Mouse (Mus musculus): ENCODE data around the gene Ubr3. TPM values are rescaled to one million over a fixed set of nuclear protein-coding genes. Genes with fewer than 3 reads are reported as not detected.
"Not testable (repeated sequence)": the region's sequence is repeated elsewhere in the genome, so short reads cannot be mapped to it uniquely, and the experiment has no call there.

Ubr3 gene
- polyA plus RNA-seq, 1 experiment from 2014 or later: 10.0 TPM

DNA sequence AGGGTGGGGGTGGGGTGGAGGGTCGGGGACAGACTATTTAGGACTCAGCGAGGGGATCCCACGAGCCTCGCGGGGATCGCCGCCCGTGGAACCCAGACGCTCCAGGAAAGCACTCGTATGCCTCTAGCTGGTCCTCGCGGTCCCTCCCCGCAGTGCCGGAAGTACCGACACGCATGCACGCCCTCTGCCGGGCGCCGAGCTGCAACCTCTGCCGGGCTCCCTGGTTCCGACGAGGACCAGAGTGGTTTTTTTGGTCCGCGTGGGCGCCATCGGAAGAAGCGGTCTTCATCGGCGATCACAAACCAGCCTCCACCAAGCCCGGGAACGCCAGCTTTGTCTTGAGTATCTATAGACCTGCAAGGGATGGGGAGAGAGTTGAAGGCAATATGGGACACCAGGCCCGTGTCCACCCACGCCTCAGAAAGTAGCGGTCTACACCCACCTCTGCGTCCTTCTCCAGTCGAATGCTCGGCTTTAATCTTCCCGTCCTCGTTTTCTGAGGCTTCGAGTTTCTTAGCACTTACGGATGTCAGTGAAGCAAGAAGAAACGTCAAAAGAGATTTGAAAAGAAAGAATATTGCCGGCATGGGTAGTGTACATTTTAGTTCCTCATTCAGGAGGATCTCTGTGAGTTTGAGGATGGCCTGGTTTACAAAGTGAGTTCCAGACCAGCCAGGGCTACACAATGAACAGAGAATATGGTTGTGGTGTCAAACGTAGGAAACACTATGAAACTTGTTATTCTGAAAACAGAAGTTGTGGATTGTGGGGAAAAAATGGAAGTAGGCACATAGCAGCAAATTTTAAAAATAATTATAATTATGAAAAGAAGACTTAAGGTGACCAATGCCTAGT is 11.4 kb upstream of the Ubr3 start, which contains the start of gene Mettl5:
Gene Mettl5 (minus strand): TSS at position 165 of the 855 bp plus-strand sequence.
- Histone ChIP-seq H3K4me1 (peaks cover 16% of the 10 kb centered on the region), H3K36me3 (0 out of 2 replicates have a peak, but pooled peaks cover 10% of the 10 kb centered on the region), H3K4me3 (peak within 1 kb of the TSS; percentile 80), H3K27ac (replicated peaks) (peak within 1 kb of the TSS; percentile 71), H3K4me2 (peak within 1 kb of the TSS; percentile 91), H3K27me3 (replicated peaks) (no peaks in the 10 kb centered on the region), H3K9me3 (no peaks in the 10 kb centered on the region), H3K9ac (peak within 1 kb of the TSS; percentile 96)
- 2% methylated on average over 45 of the region's 45 CpGs for WGBS
- peak; percentile 93 for ATAC-seq (ENCODE audit: extremely low read depth, insufficient number of reproducible peaks, low FRiP score, low TSS enrichment)

DNA sequence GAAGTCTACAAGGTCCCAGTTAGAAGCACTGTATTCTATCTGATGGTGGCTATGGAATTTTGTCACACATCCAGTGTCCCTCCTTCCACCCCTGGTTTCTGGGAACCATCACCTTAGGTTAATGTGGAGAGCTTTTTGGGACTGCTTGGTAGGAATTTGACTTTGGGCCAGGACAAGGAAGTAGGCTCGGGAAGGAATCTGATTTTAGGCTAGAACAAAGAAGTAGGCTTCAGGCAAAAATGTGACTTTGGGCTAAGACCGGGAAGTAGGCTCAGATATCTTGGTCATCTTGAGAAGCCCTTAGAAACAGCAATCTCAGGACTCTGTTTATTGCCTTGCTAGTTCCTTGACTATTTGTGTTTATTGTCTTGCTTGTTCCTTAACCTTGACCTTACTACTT is 8.1 kb upstream of the Ubr3 start:
- Histone ChIP-seq H3K9me3 (no peaks in the 10 kb centered on the region), H3K36me3 (no peaks in the 10 kb centered on the region), H3K4me1 (peaks cover 16% of the 10 kb centered on the region), H3K27ac (replicated peaks) (no peak overlapping the region), H3K4me3 (no peak overlapping the region), H3K4me2 (no peak overlapping the region), H3K27me3 (replicated peaks) (no peaks in the 10 kb centered on the region), H3K9ac (no peak overlapping the region)
- no peak for ATAC-seq (ENCODE audit: extremely low read depth, insufficient number of reproducible peaks, low FRiP score, low TSS enrichment)
- WGBS: 64% methylated on average over 2 of the region's 2 CpGs

DNA sequence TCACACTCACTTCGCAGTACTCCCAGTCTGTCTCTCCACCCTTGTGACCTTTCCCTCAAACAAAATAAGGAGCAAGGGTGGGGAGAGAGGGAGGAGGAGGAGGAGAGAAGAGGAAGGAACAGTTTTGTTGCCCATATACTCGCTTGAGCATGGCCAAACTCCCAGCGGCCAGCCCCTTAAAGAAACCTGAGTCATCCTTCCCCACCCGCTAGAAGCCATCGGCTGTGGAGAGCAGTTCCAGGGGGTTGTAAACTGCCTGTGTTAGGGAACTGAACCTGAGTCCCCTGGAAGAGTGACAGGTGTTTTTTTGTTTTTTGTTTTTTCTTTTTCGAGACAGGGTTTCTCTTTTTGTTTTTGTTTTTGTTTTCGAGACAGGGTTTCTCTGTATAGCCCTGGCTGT is 6.2 kb upstream of the Ubr3 start:
- Histone ChIP-seq H3K27me3 (replicated peaks) (no peaks in the 10 kb centered on the region), H3K4me2 (no peak overlapping the region), H3K27ac (replicated peaks) (no peak overlapping the region), H3K4me1 (peaks cover 5% of the 10 kb centered on the region), H3K9ac (0 out of 2 replicates have a peak overlapping the region, but pooled peaks have one; percentile 8), H3K4me3 (no peak overlapping the region), H3K9me3 (no peaks in the 10 kb centered on the region), H3K36me3 (no peaks in the 10 kb centered on the region)
- ATAC-seq (ENCODE audit: extremely low read depth, insufficient number of reproducible peaks, low FRiP score, low TSS enrichment): no peak
- 60% methylated on average over 7 of the region's 7 CpGs for WGBS

DNA sequence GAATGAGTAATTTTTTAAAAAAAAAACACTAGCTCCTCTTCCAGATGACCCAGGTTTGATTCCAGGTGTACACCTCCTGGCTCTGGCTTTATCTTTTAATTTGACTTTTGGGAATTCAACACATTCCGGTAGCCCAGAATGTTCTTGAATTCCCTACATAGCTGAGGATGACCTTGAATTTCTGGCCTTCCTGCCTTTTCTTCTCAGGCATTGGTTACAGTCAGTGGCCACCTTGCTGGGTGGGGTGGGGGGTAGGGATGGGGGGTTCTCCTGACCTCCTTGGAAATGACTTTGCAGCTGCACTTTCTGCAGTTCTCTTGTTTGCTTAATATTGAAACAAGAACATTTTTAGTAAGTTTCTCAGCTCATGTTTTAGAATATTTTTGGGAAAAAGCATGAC is 3.9 kb upstream of the Ubr3 start:
- 70% methylated on average over 1 of the region's 1 CpGs for WGBS

DNA sequence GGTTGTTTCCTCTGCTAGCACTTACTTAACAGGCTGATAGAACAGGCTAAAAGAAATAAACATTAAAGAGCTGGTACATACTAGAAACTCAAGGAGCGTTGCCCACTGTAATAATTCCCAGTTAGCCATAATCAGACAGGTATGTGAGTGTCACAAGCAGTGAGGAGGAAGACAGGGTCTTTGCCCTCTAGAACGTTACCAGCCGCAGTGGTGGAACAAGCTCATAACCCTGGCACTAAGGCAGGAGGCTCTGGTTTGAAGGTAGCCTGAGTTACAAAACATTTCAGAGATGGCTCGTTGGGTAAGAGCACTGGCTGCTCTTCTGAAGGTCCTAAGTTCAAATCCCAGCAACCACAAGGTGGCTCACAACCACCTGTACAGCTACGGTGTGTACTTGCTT is 3.2 kb upstream of the Ubr3 start:
- no peak overlapping the region for H3K4me3 ChIP-seq
- peaks cover 6% of the 10 kb centered on the region for H3K4me1 ChIP-seq
- 74% methylated on average over 5 of the region's 5 CpGs for WGBS
- H3K9me3 ChIP-seq: no peaks in the 10 kb centered on the region
- H3K4me2 ChIP-seq: no peak overlapping the region
- no peaks in the 10 kb centered on the region for H3K36me3 ChIP-seq
- no peak for ATAC-seq (ENCODE audit: extremely low read depth, insufficient number of reproducible peaks, low FRiP score, low TSS enrichment)
- no peaks in the 10 kb centered on the region for H3K27me3 ChIP-seq (replicated peaks)
- H3K9ac ChIP-seq: no peak overlapping the region
- H3K27ac ChIP-seq (replicated peaks): no peak overlapping the region

More for the DNA sequence above, 3.9 kb upstream of the Ubr3 start:
- no peak for ATAC-seq (ENCODE audit: extremely low read depth, insufficient number of reproducible peaks, low FRiP score, low TSS enrichment)
- Histone ChIP-seq H3K36me3 (no peaks in the 10 kb centered on the region), H3K4me1 (no peaks in the 10 kb centered on the region), H3K9me3 (no peaks in the 10 kb centered on the region), H3K9ac (no peak overlapping the region), H3K27me3 (replicated peaks) (no peaks in the 10 kb centered on the region), H3K4me2 (no peak overlapping the region), H3K27ac (replicated peaks) (no peak overlapping the region), H3K4me3 (no peak overlapping the region)

DNA sequence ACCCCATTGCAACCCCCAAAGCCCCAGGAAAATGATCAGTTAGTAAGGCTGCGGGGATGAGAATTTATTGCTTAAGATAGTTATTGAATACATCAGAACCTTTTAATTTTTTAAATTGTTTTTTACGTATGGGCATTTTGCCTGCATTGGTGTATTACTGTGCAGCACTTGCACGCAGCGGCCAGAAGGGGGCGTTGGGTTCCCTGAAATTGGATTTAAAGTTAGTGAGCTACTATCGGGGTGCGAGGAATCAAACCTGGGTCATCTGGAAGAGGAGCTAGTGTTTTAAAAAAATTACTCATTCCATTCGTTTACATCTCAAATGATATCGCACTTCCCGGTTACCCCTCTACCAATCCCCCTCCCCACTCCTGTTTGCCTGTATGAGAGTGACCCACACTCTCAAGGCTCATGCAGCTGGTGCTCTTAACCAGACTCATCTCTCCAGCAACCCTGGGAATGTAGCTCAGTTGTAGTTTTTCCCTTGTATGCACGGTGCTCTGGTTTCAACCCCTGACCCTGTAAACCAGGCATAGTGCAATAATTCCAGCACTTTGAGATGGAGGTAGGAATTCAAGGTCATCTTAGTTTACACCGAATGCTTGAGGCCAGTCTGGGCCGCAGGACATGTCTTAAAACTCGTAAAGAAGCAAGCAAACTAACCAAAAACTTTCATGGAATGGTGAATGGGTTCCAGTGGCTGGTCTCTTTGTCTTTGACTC is 1.4 kb upstream of the Ubr3 start:
- 56% methylated on average over 14 of the region's 14 CpGs for WGBS
- Histone ChIP-seq H3K9me3 (no peaks in the 10 kb centered on the region), H3K27ac (replicated peaks) (no peak overlapping the region), H3K4me2 (no peak overlapping the region), H3K27me3 (replicated peaks) (no peaks in the 10 kb centered on the region), H3K4me1 (peaks cover 20% of the 10 kb centered on the region), H3K9ac (no peak overlapping the region), H3K4me3 (no peak overlapping the region), H3K36me3 (peaks cover 4% of the 10 kb centered on the region)
- ATAC-seq (ENCODE audit: extremely low read depth, insufficient number of reproducible peaks, low FRiP score, low TSS enrichment): no peak

DNA sequence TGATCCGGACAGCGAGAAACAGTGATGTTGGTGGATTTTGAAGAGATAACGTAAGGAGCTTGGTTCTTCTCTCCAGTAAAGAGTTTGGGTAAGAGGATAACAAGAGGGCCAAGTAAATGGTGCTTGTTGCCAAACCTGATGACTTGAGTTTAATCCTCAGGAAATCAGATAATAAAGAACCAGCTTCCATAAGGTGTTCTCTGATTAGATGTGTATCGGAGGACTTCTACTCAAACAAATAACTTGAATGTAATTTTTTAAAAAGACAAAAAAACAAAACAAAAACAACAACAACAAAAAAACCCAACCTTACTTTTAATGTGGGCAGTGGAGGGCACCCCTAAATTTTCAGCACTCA is 843 bp upstream of the Ubr3 start:
- no peaks in the 10 kb centered on the region for H3K9me3 ChIP-seq
- no peak for ATAC-seq (ENCODE audit: extremely low read depth, insufficient number of reproducible peaks, low FRiP score, low TSS enrichment)
- peaks cover 10% of the 10 kb centered on the region for H3K36me3 ChIP-seq
- no peak overlapping the region for H3K4me2 ChIP-seq
- no peaks in the 10 kb centered on the region for H3K27me3 ChIP-seq (replicated peaks)
- H3K4me1 ChIP-seq: peaks cover 20% of the 10 kb centered on the region
- 88% methylated on average over 4 of the region's 4 CpGs for WGBS
- H3K4me3 ChIP-seq: no peak overlapping the region
- no peak overlapping the region for H3K9ac ChIP-seq
- H3K27ac ChIP-seq (replicated peaks): no peak overlapping the region

DNA sequence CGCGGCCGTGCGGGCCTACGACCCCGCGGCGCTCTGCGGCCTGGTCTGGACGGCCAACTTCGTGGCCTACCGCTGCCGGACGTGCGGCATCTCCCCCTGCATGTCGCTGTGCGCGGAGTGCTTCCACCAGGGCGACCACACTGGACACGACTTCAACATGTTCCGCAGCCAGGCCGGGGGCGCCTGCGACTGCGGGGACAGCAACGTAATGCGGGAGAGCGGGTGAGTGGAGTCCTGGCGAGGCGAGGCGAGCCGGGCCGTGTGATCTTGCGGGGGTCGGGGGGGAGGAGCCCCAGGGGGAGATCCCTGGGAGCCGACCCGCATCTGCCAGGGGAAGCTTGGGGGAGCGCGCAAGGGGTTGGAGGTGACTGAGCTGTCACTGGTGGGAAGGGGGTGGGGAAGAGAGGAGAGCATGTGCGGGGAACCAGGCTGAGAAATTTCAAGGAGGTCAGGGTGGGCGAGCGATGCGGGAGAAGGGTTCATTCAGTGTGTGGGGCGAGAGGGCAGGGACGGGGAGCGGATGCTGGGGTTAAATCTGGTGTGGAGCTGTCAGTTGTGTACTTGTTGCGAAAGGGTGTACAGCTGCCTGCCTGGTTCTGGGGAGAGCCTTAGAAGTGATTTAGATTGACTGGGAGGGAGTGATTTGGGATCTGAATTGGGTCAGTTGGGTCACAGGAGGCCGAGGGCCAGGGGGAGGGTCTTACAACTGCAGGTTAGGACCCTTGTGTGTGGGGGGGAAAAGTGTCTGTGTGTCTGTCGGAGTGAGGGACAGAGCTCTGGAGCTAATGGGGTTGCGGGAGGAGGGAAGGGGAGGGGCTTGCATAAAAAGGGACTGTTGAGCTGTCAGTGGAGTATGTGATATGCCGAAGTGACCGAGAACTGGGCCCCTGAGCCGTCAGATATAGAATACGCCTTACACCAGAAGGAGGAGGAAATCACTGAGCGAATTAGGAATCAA is 851 bp downstream of the Ubr3 start:
- WGBS: under 1% methylated on average over 55 of the region's 55 CpGs
- peaks cover 23% of the 10 kb centered on the region for H3K36me3 ChIP-seq
- peak overlapping the region; percentile 96 for H3K27ac ChIP-seq (replicated peaks)
- ATAC-seq (ENCODE audit: extremely low read depth, insufficient number of reproducible peaks, low FRiP score, low TSS enrichment): peak; percentile 32
- peak overlapping the region; percentile 100 for H3K4me3 ChIP-seq
- H3K4me1 ChIP-seq: peaks cover 20% of the 10 kb centered on the region
- no peaks in the 10 kb centered on the region for H3K9me3 ChIP-seq
- peak overlapping the region; percentile 100 for H3K9ac ChIP-seq
- H3K4me2 ChIP-seq: peak overlapping the region; percentile 89
- H3K27me3 ChIP-seq (replicated peaks): no peaks in the 10 kb centered on the region

DNA sequence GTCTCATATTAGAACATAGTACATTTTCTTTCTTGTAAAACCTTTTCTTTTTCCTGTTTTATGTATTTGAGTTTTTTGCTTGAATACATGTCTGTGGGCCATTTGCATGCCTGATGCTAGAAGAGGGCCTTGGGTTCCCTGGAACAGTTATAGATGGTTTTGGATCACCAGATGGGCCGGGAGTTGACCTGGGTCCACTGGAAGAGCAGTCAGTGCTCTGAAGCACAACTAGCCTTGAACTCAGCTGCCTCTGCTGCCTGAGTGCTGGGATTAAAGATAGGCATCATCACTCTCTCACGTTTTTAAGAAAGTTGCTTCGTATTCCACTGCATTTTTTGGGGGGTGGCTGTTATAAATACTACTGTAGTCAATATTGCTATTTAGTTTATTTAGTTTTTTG is 6.5 kb downstream of the Ubr3 start:
- H3K4me2 ChIP-seq: no peak overlapping the region
- H3K4me3 ChIP-seq: no peak overlapping the region
- no peaks in the 10 kb centered on the region for H3K27me3 ChIP-seq (replicated peaks)
- no peak overlapping the region for H3K9ac ChIP-seq
- H3K36me3 ChIP-seq: peaks cover 35% of the 10 kb centered on the region
- ATAC-seq (ENCODE audit: extremely low read depth, insufficient number of reproducible peaks, low FRiP score, low TSS enrichment): no peak
- H3K4me1 ChIP-seq: peaks cover 22% of the 10 kb centered on the region
- WGBS: 84% methylated on average over 3 of the region's 3 CpGs
- no peak overlapping the region for H3K27ac ChIP-seq (replicated peaks)
- no peaks in the 10 kb centered on the region for H3K9me3 ChIP-seq

DNA sequence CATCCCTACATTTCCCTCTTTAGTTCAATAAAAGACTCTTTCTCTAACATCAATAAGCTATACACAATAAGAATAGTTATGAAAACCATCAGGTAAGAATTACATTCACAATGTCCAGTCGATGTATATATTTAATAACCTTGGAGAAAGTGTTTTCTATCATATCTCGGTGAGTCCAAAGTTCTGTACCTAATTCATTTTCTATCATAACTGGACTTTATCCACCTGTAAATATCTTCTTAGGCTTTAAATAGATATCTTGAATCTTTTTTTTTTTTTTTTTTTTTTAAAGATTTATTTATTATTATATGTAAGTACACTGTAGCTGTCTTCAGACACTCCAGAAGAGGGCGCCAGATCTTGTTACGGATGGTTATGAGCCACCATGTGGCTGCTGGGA is 10.3 kb downstream of the Ubr3 start:
- not testable (repeated sequence) for H3K27ac ChIP-seq (replicated peaks); H3K4me2 ChIP-seq; H3K4me3 ChIP-seq; ATAC-seq (ENCODE audit: extremely low read depth, insufficient number of reproducible peaks, low FRiP score, low TSS enrichment); H3K27me3 ChIP-seq (replicated peaks); H3K9me3 ChIP-seq; H3K4me1 ChIP-seq; H3K9ac ChIP-seq
- H3K36me3 ChIP-seq: peaks cover 13% of the 10 kb centered on the region
- 86% methylated on average over 4 of the region's 4 CpGs for WGBS

DNA sequence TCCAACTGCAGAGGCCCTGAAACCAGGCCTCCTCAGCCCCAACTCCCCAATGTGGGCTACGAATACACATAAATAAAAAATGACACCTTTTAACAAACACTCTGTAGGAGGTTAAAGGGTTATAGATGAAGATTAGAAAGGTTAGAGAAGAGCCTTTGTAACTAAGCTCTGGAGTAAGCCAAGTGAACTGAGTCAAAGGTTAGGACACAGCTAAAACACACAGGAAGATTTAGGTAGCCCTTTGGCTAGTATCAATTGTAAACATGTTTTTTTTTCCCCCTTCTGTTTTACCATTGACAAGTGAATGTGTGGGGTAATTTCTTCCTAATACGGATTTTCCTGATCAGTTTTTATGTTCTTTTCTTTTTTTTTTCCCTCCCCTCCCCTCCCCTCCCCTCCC is 15.8 kb downstream of the Ubr3 start:
- H3K36me3 ChIP-seq: peaks cover 30% of the 10 kb centered on the region
- H3K4me3 ChIP-seq: no peak overlapping the region
- no peaks in the 10 kb centered on the region for H3K27me3 ChIP-seq (replicated peaks)
- H3K27ac ChIP-seq (replicated peaks): no peak overlapping the region
- H3K4me2 ChIP-seq: no peak overlapping the region
- no peak for ATAC-seq (ENCODE audit: extremely low read depth, insufficient number of reproducible peaks, low FRiP score, low TSS enrichment)
- no peaks in the 10 kb centered on the region for H3K9me3 ChIP-seq
- H3K9ac ChIP-seq: no peak overlapping the region
- 56% methylated on average over 2 of the region's 2 CpGs for WGBS
- no peaks in the 10 kb centered on the region for H3K4me1 ChIP-seq

Data from heart, embryonic 13.5 days (tissue).